Mouse (Mus musculus) ES-E14 (cell line): ENCODE measurements around the gene Lipt1.

Source experiments
- CHD2 ChIP-seq: IDR thresholded peaks from 2 replicates; pipeline ENCODE4 v1.6.1; 2014; ENCODE audit warnings: mild to moderate bottlenecking, low read depth, low read length, inconsistent platforms
- HCFC1 ChIP-seq: IDR thresholded peaks from 2 replicates; pipeline ENCODE4 v1.6.1; 2012; ENCODE audit warnings: low read length, inconsistent platforms, borderline replicate concordance; ENCODE audit not compliant: insufficient read depth
- MAFK ChIP-seq: IDR thresholded peaks from 2 replicates; pipeline ENCODE4 v1.6.1; 2014; ENCODE audit warnings: mild to moderate bottlenecking, low read depth, low read length, inconsistent platforms; ENCODE audit not compliant: insufficient read depth
- ZC3H11A ChIP-seq: IDR thresholded peaks from 2 replicates; pipeline ENCODE4 v1.6.1; 2012; ENCODE audit warnings: low read depth, mild to moderate bottlenecking, inconsistent platforms, low read length, borderline replicate concordance
- ZNF384 ChIP-seq: IDR thresholded peaks from 2 replicates; pipeline ENCODE4 v1.6.1; 2012; ENCODE audit warnings: low read depth, low read length, inconsistent platforms

DNA sequence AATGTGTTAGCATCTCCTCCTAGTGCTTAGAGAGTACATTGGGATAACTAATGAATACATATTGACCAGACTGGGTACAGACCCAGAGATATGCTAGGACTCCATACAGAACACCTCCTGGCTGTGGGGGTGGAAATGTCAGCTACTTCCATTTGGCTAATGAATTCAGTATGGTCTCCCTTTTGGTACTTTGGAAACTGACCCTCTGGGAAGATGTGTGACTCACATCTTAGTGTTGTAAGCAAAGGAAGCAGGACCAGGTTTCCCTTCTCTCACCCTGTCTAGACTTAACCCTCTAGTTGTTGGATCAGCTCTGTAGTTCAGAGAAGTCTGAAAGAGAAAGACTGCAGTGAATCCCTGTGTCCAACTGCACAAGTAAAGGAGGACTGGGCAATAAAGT is 23.1 kb downstream of the Lipt1 start:
- TF ChIP-seq ZC3H11A (no peak), ZNF384 (no peak), HCFC1 (no peak), MAFK (no peak), CHD2 (no peak)
